Mouse (Mus musculus): ENCODE measurements around the gene Aldh9a1. TPM values are rescaled to one million over a fixed set of nuclear protein-coding genes. Genes with fewer than 3 reads are reported as not detected.

Aldh9a1 gene
- total RNA-seq, 2 experiments from 2014 or later, result 24.5 to 27.8 TPM

DNA sequence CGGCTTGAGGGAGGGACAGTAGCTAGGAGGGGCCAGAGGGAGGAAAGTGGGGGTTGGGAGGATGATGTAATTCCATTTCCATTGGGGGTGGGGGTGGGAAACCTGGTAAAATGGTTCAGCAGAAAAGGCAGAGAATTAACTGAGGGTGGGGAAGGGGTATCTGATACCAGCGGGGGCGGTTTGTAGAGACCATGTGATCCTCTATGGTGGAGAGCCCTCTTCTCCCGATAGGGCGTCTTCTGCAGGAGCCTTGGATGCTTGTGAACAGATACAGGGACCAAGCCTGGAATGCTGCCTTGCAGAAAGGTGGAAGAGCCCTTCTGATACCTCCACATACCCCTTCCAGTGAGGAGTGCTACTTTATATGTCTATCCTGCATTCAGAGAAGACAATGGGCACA is 33.4 kb downstream of the Aldh9a1 start:
- no peak for DNase-seq (ENCODE audit: low spot score in 2 of 2)

DNA sequence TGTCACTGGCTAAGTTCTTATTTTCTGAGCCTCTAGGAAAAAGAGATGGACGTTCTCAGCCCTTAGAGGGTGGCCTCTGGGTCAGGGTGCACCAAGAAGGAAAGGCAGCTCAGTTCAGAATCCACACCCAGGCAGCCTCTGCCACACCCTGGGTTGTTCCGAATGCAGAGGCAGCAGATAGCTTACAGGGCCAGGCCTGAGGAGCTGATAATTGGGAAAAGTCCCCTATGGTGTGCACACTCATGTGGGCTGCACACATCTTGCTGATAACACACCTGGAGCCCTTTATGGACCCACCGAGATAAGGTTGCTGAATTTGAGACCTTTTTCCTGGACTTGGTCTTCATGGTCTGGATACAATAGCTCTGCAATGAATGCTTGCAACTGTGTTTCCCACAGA is 34.4 kb downstream of the Aldh9a1 start:
- DNase-seq (ENCODE audit: low spot score in 2 of 2), result no peak

- no peak for DNase-seq (ENCODE audit: low spot score in 2 of 2)
Measured at GRCm38 (mm10) chr1:167385211-167385610, 35.4 kb downstream of the Aldh9a1 start.

DNA sequence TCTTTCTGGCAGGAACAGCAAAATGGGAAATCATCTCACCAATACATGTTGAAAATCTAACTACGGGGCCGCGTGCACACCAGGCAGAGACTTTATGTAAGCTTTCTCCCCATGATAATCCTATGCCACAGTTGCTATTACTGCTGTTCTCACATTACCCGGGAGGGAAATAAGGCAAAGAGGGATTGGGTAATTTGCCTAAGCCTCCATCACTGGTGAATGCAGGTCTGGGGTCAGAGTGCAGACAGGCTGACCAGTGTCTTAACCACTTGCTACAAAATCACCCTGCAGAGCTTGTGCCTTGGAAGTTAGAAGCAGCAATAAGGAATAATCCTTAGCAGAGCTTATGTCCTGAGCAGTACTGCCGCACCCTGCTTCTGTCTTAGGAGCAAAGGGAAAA is 35.8 kb downstream of the Aldh9a1 start:
- DNase-seq (ENCODE audit: low spot score in 2 of 2), result no peak

DNA sequence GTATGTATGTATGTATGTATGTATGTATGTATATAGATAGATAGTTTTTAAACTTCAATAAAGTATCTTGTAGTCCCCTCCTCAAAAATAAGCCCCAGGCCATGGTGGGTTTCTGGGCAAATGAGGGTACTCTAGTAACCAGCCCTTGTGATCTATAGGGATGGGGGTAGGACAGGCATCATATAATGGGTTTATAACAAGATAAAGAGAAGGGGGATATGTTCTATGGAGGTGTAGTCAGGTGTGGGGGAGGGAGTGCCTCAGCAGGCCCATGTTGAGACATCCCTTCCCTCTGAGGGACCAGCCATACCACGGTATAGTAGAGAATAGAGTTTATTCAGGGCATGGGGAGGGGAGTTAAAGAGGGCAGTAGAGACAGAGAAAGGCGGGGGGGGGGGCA is 36.7 kb downstream of the Aldh9a1 start:
- no peak for DNase-seq (ENCODE audit: low spot score in 2 of 2)

DNA sequence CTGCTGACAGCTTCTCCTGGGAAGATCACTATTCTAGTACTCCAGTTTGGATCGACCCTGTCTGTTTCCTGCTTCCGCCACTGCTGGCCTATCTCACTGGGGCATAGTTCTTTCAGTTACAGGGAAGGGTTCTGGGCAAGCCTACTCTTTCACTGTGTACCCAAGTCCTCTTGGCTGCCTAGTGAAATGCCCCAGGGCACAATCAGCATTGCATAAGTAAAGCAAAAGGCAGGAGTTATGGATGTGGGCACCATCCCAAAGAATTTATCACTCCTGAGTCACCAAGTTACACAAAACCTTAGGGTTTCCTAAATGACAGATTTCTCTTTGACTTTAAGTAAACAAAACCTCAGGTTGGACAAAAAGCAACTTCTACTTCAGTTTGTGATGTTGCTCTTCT is 37.5 kb downstream of the Aldh9a1 start:
- DNase-seq (ENCODE audit: low spot score in 2 of 2), result no peak

DNA sequence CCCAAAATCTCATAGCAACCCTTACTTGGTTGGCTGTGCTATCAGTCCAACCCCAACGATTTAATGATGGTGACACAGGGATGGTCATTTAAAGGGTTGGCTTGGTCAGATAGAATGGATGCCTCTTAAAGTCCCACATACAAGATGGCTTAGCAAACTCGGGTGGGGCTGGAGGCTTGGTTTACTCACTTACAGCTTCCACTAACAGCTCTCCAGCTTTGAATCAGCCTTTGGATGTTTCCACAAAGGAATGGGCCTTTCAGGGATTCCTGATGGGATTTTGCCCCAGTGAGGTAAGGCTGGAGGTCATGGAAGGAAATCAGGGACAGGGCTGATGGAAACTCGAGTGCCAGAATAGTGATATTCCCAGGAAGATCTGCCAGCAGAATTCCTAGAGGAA is 38.0 kb downstream of the Aldh9a1 start:
- DNase-seq (ENCODE audit: low spot score in 2 of 2), result no peak

DNA sequence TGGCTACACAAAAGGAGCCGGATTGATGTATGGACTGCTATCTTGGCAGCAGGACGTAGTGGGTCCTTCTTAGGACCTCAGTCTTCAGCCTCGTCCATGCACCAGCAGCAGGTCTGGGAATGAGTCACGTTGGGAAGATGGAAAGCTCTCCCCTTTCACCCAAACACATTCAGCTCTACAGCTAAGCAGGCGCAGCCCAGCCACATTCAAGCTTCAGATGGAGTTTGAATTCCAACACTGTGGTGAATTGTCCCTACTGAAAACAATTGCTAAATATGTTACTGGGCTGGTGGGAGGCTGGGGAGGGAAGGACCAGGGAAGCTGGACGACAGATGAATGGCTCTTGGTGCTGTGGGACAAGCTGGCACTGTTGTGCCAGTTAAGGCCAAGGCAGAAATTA is 38.8 kb downstream of the Aldh9a1 start:
- DNase-seq (ENCODE audit: low spot score in 2 of 2), result no peak

DNA sequence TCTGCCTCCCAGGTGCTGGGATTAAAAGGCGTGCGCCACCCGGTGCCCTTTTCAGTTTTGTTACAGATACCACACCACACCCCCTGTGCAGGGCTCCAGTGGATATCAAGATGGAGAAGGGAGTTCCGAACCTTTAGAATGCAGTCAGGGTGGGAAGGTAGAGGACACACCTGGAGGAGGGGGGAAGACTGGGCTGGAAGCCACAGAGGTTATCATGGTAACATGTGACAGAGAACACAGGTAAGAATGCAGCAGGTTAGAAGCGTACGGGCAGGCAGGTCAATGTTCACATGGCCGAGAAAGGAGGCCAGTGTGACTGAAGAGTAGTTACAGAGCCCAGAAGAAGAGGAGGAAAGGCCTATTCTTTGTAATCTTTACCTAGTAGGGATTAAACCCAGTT is 39.8 kb downstream of the Aldh9a1 start:
- DNase-seq (ENCODE audit: low spot score in 2 of 2), result no peak

DNA sequence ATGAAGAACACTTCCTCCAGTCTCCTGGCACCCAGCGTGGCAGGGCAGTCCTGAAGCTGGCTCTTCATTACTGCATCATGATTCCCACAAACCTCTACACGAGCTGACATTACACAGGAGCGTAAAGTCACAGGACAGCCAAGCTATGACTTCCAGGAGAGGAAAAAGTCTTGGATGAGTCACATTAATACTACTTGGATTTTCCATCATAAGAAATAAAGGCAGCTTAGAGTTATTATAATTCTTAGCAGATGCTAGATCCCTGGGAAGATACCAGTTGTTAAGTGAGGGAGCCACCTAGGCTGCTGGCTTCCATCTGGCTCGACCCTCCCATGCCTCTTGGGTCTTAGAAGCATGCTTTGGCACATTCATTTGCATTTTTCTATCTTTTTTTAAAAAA is 40.6 kb downstream of the Aldh9a1 start:
- no peak for DNase-seq (ENCODE audit: low spot score in 2 of 2)

DNA sequence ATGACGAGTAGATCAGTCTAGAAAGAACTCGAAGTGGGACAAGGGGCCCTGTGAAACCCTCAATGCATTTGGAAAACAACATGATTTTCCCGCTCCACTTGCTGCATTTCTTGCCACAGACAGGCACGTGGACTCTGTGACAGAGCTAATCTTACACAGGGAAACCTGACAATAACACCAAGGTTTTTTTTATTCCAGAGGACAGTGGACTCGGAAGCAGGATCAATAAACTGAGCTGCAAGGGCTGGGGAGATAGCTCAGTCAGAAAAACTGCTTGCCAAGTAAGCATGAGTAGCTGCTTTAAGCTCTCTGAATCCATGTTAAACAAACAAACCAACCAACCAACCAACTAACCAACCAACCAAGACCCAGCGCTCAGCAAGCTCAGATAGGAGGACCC is 41.5 kb downstream of the Aldh9a1 start:
- no peak for DNase-seq (ENCODE audit: low spot score in 2 of 2)

DNA sequence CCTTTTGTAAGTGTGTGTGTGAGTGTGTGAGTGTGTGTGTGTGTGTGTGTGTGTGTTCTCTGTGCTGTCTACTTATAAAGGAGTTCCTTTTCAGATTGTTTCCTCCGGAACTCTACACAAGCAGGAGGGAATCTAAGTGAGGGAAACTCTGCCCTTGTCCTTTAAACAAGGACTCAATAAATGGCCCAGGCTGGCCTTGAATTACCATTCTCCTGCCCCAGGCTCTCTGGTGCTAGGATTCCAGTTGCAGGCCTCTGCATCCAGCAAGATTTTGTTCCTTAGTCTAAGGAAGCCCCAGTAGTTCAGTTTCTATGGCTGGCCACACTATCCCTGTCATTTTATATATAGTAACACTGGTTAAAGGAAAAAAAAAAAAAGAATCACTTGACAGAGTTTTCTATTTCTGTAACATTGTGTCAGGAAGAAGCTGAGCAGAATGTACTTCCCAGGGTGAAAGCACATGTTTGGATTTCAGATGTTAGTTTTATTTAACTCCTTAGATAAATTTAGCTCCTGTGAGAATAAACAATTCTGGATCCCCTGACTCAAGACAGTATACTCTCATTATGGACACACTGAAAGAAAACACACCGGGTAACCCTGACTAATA is 42.3 kb downstream of the Aldh9a1 start:
- DNase-seq (ENCODE audit: low spot score in 2 of 2), result no peak

DNA sequence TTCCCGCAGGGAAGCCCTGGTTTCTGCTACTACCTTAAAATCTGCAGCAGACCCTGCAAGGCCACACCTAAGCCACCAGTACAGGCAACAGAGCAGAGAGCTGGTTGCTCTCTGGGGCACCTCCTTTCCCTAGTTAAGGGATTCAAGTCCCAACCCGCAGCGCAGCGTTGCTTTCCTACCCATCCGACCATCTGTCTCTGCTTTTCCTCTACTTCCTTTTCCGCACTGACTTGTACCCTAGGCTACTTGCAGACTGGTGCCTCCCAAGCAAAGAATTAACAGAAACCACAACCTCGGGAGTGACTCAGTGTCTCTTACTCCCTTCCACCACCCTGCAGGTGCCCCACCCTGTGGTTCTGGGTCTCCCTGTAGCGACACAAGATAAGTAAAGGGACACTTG is 42.9 kb downstream of the Aldh9a1 start:
- DNase-seq (ENCODE audit: low spot score in 2 of 2), result peak in 1 of 2 experiments; percentile 25

- DNase-seq (ENCODE audit: low spot score in 2 of 2), result no peak
Measured at GRCm38 (mm10) chr1:167393281-167393680, 43.5 kb downstream of the Aldh9a1 start.

GRCm38 (mm10) chr1:167393683-167394492 is 44.1 kb downstream of the Aldh9a1 start, which contains the start of gene Mgst3:
Mgst3 (minus strand) TSS chr1:167393841.
- peak; percentile 95 to 96 for DNase-seq (ENCODE audit: low spot score in 2 of 2)

- no peak for DNase-seq (ENCODE audit: low spot score in 2 of 2)
Measured at GRCm38 (mm10) chr1:167405237-167405636, 55.4 kb downstream of the Aldh9a1 start.

GRCm38 (mm10) chr1:167409601-167410000 is 59.8 kb downstream of the Aldh9a1 start:
- DNase-seq (ENCODE audit: low spot score in 2 of 2), result no peak

DNA sequence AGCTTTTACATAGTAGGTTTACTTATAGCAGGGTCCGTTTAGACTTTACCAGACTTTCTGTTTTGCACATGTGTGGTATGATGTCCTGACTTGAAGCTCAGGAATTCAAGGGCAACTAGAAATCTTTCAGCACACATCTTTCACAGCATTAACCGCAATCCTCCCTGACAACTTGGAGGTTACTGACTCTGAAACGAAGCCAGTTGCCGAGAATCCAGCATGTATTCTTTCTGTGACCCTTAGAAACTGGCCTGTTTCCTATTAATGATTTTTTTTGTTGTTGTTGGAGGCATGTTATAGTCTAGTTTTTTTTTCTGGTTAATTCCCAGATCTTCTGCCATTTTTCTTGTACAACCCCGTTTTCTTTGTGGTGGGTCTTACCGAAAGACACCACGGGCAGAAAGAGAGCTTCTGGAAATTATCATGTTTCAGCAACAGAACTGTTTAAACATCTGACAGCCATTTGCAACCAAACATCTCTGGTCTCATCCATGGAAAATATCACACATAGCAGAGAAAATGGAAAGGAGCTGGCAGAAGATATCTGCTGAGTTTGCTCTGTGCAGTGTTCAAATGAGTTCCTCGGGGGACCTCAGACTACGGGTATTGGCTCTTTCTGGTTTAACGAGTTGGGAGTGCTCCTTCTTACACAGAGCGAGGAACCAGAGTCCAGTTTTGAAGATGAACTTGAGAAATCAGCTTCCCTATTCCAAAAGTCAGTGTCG is 62.4 kb downstream of the Aldh9a1 start:
- no peak for DNase-seq (ENCODE audit: low spot score in 2 of 2)

GRCm38 (mm10) chr1:167414846-167415245 is 65.1 kb downstream of the Aldh9a1 start:
- peak; percentile 87 for DNase-seq (ENCODE audit: low spot score in 2 of 2)
